Mouse (Mus musculus): Measurements from ENCODE around the gene Prkcz. TPM values are rescaled to one million over a fixed set of nuclear protein-coding genes. Genes with fewer than 3 reads are reported as not detected.

The Prkcz gene
- total RNA-seq, 1 experiment from 2014 or later = not detected

Other genes starting within 250 kb of the Prkcz start
- gene Ski, start 138.8 kb downstream of the Prkcz start, total RNA-seq (2017) = 8.4 and 9.9 TPM in 2 replicates
- gene Faap20, start 111.6 kb downstream of the Prkcz start, total RNA-seq (2017) = 25.5 and 25.9 TPM in 2 replicates
- 0.05 TPM in 1 of 2 replicates, not detected in the other for gene Gabrd, start 36.8 kb upstream of the Prkcz start, total RNA-seq (2017)
- gene Cfap74, start 47.8 kb upstream of the Prkcz start, total RNA-seq (2017) = 0.23 and 0.29 TPM in 2 replicates
- gene Tmem52, start 107.8 kb upstream of the Prkcz start, total RNA-seq (2017) = not detected in 2 replicates
- 174 and 208 TPM in 2 replicates for gene Gnb1, start 130.0 kb upstream of the Prkcz start, total RNA-seq (2017)
- gene Nadk, start 201.0 kb upstream of the Prkcz start, total RNA-seq (2017) = 50.8 and 57.0 TPM in 2 replicates
- 14.2 and 15.8 TPM in 2 replicates for gene Slc35e2, start 240.1 kb upstream of the Prkcz start, total RNA-seq (2017)

Measured in common myeloid progenitor, adult 5-6 weeks (primary cell).